Mouse (Mus musculus): ENCODE measurements around the gene Psma7. TPM values are rescaled to one million over a fixed set of nuclear protein-coding genes. Genes with fewer than 3 reads are reported as not detected.

The Psma7 gene
- 558 and 580 TPM in 2 replicates for polyA plus RNA-seq (2015; fragmentation: Nextera tagmentation; extraction: Ambion mirVana)

GRCm38 (mm10) chr2:180042256-180042857 is at the start of gene Psma7, which contains the start of gene Ss18l1:
Gene Psma7 (minus strand): TSS chr2:180042433.
Gene Ss18l1 (plus strand): TSS chr2:180042509.
- peak; percentile 97 for ATAC-seq (ENCODE audit: insufficient read depth, low FRiP score, low read depth)
- peaks cover 19% of the 10 kb centered on the region for H3K4me1 ChIP-seq
- peak within 1 kb of the TSS; percentile 92 for H3K27ac ChIP-seq
- WGBS, result under 1% methylated on average over 77 of the region's 78 CpGs
- peak within 1 kb of the TSS; percentile 97 for H3K4me2 ChIP-seq
- H3K4me3 ChIP-seq (replicated peaks), result peak within 1 kb of the TSS; percentile 90
- H3K9ac ChIP-seq, result peak within 1 kb of the TSS; percentile 85
- H3K27me3 ChIP-seq (replicated peaks), result no peaks in the 10 kb centered on the region
- no peaks in the 10 kb centered on the region for H3K9me3 ChIP-seq
- peaks cover 14% of the 10 kb centered on the region for H3K36me3 ChIP-seq

- no peaks in the 10 kb centered on the region for H3K4me1 ChIP-seq
- H3K27me3 ChIP-seq (replicated peaks), result no peaks in the 10 kb centered on the region
- no peak overlapping the region for H3K27ac ChIP-seq
- no peak for ATAC-seq (ENCODE audit: insufficient read depth, low FRiP score, low read depth)
- 53% methylated on average over 11 of the region's 11 CpGs for WGBS
- no peaks in the 10 kb centered on the region for H3K36me3 ChIP-seq
- no peak overlapping the region for H3K4me2 ChIP-seq
- no peak overlapping the region for H3K9ac ChIP-seq
- H3K9me3 ChIP-seq, result no peaks in the 10 kb centered on the region
- H3K4me3 ChIP-seq (replicated peaks), result no peak overlapping the region
Measured at GRCm38 (mm10) chr2:180090285-180090684, 48.1 kb upstream of the Psma7 start.

DNA sequence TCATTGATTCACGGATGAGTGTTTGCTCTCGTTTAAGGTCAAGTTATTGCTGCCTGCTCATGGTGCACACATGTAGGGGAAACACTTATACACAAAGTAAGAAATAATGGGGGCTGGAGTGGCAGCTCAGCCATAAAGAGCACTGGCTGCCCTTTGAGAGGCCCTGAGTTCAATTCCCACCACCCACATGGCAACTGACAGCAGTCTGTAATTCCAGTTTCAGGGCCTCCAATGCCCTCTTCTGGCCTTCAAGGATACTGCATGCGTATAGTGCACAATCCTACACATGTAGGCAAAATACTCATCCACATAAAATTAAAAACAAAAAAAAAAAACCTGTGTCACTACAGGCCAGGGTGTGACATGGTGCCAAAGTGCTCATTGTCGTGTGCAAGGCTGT is 45.2 kb upstream of the Psma7 start:
- H3K9ac ChIP-seq, result no peak overlapping the region
- H3K9me3 ChIP-seq, result no peaks in the 10 kb centered on the region
- no peaks in the 10 kb centered on the region for H3K27me3 ChIP-seq (replicated peaks)
- no peaks in the 10 kb centered on the region for H3K4me1 ChIP-seq
- H3K4me2 ChIP-seq, result no peak overlapping the region
- no peaks in the 10 kb centered on the region for H3K36me3 ChIP-seq
- WGBS, result 87% methylated on average over 4 of the region's 4 CpGs
- no peak for ATAC-seq (ENCODE audit: insufficient read depth, low FRiP score, low read depth)
- H3K27ac ChIP-seq, result no peak overlapping the region
- no peak overlapping the region for H3K4me3 ChIP-seq (replicated peaks)

DNA sequence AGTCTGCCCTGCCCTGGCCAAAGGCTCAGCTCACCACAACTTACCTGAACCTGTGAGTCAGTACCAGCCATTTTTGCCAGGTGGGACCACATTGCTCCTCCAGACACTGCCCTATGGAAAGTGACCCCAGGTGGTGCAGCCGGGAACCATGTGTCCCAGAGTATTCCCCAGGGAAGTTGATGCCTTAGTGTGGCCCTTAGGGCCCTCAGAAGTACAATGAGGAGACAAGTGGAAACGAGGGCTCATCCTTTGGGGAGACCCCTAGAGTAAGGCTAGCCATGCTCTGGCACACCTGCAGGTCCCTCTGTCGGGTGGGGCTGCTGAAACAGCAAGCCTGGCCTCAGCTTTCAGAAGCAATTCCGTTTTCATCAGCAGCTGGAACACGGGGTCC is 44.4 kb upstream of the Psma7 start:
- 85% methylated on average over 5 of the region's 5 CpGs for WGBS
- no peak for ATAC-seq (ENCODE audit: insufficient read depth, low FRiP score, low read depth)
- no peak overlapping the region for H3K4me3 ChIP-seq (replicated peaks)
- no peaks in the 10 kb centered on the region for H3K9me3 ChIP-seq
- no peak overlapping the region for H3K9ac ChIP-seq
- H3K27me3 ChIP-seq (replicated peaks), result no peaks in the 10 kb centered on the region
- no peak overlapping the region for H3K27ac ChIP-seq
- no peaks in the 10 kb centered on the region for H3K4me1 ChIP-seq
- H3K36me3 ChIP-seq, result no peaks in the 10 kb centered on the region
- no peak overlapping the region for H3K4me2 ChIP-seq

DNA sequence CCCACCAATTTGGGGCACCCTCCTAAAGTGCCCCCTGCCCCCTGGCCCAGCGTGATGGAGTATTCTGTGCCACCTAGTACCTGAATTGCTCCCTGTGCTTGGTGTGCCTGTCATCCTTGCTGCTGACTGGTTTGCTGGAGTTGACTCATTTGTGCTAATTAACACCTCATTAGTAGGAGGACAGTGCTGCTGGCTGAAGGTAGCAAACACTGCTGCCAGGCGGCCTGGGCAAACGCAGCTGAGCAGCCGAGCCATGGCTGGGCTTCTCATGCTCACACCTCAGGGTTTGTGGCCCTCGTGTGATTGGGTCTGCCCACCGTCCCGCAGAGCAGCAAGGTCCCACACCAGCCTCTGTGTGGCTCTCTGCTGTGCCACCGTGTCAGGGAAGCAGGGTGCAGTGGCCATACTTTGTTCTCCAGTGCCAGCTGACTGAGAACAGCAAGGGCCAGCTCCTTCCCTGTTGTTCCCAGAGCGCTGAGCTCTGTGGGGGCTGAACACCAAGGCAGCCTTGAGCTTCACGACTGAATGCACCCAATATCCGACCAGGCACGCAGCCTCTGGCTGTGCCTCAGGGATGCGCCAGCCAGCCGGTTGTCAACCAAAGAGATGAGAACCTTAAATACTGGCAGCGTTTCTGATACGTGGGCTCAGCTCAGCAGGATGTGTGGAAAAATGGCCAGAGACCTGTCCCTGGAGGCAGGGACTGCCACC is 43.8 kb upstream of the Psma7 start:
- no peak for ATAC-seq (ENCODE audit: insufficient read depth, low FRiP score, low read depth)
- Histone ChIP-seq H3K4me2 (no peak overlapping the region), H3K27ac (no peak overlapping the region), H3K36me3 (no peaks in the 10 kb centered on the region), H3K4me3 (replicated peaks) (no peak overlapping the region), H3K27me3 (replicated peaks) (no peaks in the 10 kb centered on the region), H3K4me1 (no peaks in the 10 kb centered on the region), H3K9me3 (no peaks in the 10 kb centered on the region), H3K9ac (no peak overlapping the region)
- 72% methylated on average over 16 of the region's 16 CpGs for WGBS

- H3K9ac ChIP-seq, result no peak overlapping the region
- no peaks in the 10 kb centered on the region for H3K36me3 ChIP-seq
- no peak overlapping the region for H3K27ac ChIP-seq
- H3K4me1 ChIP-seq, result no peaks in the 10 kb centered on the region
- no peaks in the 10 kb centered on the region for H3K9me3 ChIP-seq
- no peaks in the 10 kb centered on the region for H3K27me3 ChIP-seq (replicated peaks)
- H3K4me3 ChIP-seq (replicated peaks), result no peak overlapping the region
- H3K4me2 ChIP-seq, result no peak overlapping the region
- no peak for ATAC-seq (ENCODE audit: insufficient read depth, low FRiP score, low read depth)
- 34% methylated on average over 3 of the region's 3 CpGs for WGBS
Measured at GRCm38 (mm10) chr2:180084565-180084964, 42.3 kb upstream of the Psma7 start.

DNA sequence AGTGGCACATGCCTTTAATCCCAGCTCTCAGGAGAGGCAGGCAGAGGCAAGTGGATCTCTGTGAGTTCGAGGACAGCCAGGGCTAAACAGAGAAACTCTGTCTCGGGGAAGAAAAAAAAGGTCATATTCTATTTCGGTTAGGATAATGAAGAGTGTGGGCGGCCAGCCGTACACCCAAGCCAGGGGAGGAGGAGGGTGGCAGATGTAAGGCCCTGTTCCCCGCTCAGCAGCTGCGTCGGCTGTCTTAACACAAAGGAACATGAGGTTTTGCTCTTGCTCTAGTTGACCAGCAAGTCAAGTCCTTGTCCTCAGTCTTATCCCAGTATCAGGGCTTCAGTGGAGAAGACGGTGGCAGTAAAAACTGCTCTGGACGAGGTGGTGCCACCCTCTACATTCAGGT is 40.8 kb upstream of the Psma7 start:
- WGBS, result 90% methylated on average over 10 of the region's 10 CpGs
- no peak overlapping the region for H3K27ac ChIP-seq
- no peak overlapping the region for H3K9ac ChIP-seq
- H3K9me3 ChIP-seq, result no peaks in the 10 kb centered on the region
- H3K4me3 ChIP-seq (replicated peaks), result no peak overlapping the region
- no peak for ATAC-seq (ENCODE audit: insufficient read depth, low FRiP score, low read depth)
- no peak overlapping the region for H3K4me2 ChIP-seq
- H3K27me3 ChIP-seq (replicated peaks), result no peaks in the 10 kb centered on the region
- H3K36me3 ChIP-seq, result no peaks in the 10 kb centered on the region
- H3K4me1 ChIP-seq, result no peaks in the 10 kb centered on the region

DNA sequence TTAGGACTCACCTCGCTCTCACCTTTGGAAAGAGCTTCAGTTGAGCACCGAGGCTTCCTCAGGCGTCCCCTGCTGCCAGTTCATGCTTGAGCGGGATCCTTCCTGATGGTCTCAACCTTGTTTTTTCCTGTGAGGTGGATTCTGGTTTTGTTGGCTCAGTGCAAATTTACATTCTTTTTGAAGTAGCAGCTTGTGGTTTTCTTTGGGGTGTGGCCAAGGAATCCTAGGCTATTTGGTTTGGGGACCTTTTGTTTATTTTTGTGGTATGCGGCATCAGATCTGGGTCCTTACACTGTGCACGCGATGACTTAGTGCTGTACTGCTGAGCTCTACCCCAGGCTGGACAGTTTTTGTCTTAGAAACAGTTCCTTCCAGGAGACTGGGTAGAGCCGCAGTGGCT is 38.4 kb upstream of the Psma7 start:
- H3K36me3 ChIP-seq, result no peaks in the 10 kb centered on the region
- H3K9ac ChIP-seq, result no peak overlapping the region
- ATAC-seq (ENCODE audit: insufficient read depth, low FRiP score, low read depth), result no peak; the same call in 1 of the 2 replicates

DNA sequence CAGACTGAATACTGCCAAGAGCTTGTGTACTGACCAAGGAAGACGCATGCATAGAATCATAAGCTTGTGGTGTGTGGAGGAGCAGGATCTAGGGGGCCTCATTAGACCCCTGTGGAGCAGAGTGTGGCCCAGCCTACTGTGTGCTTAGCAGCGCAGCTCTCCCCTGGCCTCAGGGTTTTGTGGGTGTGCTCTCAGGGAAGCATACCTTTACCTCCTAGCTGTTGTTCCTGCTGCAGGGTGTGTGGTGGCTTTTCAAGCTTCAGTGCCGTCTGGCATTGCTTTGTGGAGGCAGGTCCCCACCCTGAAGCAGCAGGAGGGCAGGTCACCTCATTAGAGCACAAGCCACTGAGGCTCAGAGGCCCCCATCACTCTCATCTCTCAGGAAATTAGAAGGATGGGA is 35.4 kb upstream of the Psma7 start:
- Histone ChIP-seq H3K36me3 (no peaks in the 10 kb centered on the region), H3K9me3 (no peaks in the 10 kb centered on the region), H3K27ac (no peak overlapping the region), H3K4me1 (no peaks in the 10 kb centered on the region), H3K4me2 (no peak overlapping the region), H3K27me3 (replicated peaks) (no peaks in the 10 kb centered on the region), H3K9ac (no peak overlapping the region), H3K4me3 (replicated peaks) (no peak overlapping the region)
- WGBS, result 72% methylated on average over 3 of the region's 3 CpGs
- no peak for ATAC-seq (ENCODE audit: insufficient read depth, low FRiP score, low read depth)

More for the DNA sequence above, 38.4 kb upstream of the Psma7 start:
- Histone ChIP-seq H3K4me1 (no peaks in the 10 kb centered on the region), H3K4me3 (replicated peaks) (no peak overlapping the region), H3K9me3 (no peaks in the 10 kb centered on the region), H3K27ac (no peak overlapping the region), H3K27me3 (replicated peaks) (no peaks in the 10 kb centered on the region), H3K4me2 (no peak overlapping the region)
- 72% methylated on average over 8 of the region's 8 CpGs for WGBS

DNA sequence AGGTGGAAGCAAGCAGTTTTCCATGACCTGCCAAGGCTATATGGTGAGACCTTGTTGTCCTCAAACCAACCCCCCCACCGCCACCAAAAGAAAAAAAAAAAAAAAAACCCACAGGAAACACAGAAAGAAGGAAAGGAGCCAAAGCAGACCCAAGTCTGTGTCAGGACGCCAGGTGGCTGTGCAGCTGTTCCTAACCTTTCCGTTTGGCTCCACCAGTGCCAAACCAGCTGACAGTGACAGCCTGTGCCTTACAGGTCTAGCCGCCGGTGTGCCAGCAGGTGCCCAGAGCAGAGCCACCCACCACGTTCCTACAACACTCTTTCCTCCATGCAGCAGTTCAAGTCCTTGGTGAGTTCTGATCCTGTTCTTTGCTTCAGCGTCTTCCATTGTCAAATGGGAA is 30.7 kb upstream of the Psma7 start:
- Histone ChIP-seq H3K27me3 (replicated peaks) (no peaks in the 10 kb centered on the region), H3K27ac (no peak overlapping the region), H3K4me1 (peaks cover 9% of the 10 kb centered on the region), H3K36me3 (0 out of 2 replicates have a peak, but pooled peaks cover 4% of the 10 kb centered on the region), H3K9me3 (no peaks in the 10 kb centered on the region), H3K9ac (no peak overlapping the region), H3K4me3 (replicated peaks) (no peak overlapping the region), H3K4me2 (no peak overlapping the region)
- 93% methylated on average over 7 of the region's 7 CpGs for WGBS
- ATAC-seq (ENCODE audit: insufficient read depth, low FRiP score, low read depth), result no peak

GRCm38 (mm10) chr2:180071671-180072070 is 29.4 kb upstream of the Psma7 start:
- no peak for ATAC-seq (ENCODE audit: insufficient read depth, low FRiP score, low read depth)
- no peak overlapping the region for H3K9ac ChIP-seq
- H3K4me3 ChIP-seq (replicated peaks), result no peak overlapping the region
- H3K4me2 ChIP-seq, result no peak overlapping the region
- no peaks in the 10 kb centered on the region for H3K27me3 ChIP-seq (replicated peaks)
- H3K9me3 ChIP-seq, result no peaks in the 10 kb centered on the region
- no peak overlapping the region for H3K27ac ChIP-seq
- peaks cover 9% of the 10 kb centered on the region for H3K4me1 ChIP-seq
- H3K36me3 ChIP-seq, result 0 out of 2 replicates have a peak, but pooled peaks cover 4% of the 10 kb centered on the region
- 84% methylated on average over 2 of the region's 2 CpGs for WGBS

Measured in stomach, embryonic 15.5 days (tissue).